Mouse (Mus musculus) telencephalon, adult 2 months (tissue): ENCODE data around the gene Dnah5.
A peak's percentile ranks its signal among the peaks of the same experiment; 100 is the strongest.
"Not testable (repeated sequence)": the region's sequence is repeated elsewhere in the genome, so short reads cannot be mapped to it uniquely, and the experiment has no call there.

ENCODE experiments used
- DNase-seq: peaks from one replicate; pipeline ENCODE4 v3.0.0-alpha.2; 2011; ENCODE audit warnings: low read depth, low spot score

Dnah5 gene

DNA sequence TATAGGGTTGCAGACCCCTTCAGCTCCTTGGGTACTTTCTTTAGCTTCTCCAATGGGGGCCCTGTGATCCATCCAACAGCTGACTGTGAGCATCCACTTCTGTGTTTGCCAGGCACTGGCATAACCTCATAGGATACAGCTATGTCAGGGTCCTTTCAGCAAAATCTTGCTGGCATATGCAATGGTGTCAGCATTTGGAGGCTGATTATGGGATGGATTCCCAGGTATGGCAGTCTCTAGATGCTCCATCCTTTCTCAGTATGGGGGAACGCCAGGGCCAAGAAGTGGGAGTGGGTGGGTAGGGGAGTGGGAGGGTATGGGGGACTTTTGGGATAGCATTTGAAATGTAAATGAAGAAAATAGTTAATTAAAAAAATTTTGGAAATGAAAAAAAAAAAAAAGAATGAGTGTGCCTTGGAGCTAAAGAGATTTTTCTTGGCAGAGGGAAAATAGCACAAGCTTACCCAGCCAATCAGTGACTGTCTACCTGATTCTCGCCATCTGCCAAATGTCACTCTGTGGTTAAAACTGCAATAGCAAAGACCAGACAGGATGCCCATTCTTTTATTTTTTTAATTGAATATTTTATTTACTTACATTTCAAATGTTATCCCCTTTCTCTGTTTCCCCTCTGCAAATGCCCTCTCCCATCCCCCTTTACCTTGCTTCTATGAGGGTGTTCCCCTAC, 257.7 kb downstream of the Dnah5 start:
- not testable (repeated sequence) for DNase-seq

DNA sequence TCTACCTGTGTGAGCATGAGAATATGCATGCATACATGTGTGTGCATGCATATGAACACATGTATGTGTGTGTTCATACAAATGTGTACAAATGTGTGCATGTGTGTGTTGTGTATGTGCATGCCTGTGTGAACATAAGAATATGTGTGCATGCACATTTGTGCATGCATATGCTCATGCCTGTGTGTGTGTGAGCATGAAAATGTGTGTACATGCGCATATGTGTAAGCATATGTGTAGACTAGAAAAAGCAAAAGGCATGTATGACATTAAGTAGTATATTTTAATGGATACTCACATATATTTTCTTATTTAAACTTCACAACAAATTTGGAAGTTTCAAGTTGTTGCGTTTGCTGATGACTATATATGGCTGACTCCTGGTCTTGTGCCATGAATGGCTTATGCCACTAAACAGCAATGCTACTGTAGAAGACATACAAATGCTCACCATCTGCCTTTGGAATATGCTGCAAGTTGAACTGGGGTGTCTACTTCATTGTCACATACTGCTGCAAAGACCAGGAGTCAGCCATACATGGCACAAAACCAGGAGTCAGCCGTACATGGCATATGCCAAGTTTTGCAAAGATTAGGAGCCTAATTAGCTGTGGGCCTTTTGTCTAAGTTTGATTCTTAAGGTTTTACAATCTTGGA, 263.2 kb downstream of the Dnah5 start:
- DNase-seq = peak; percentile 17

DNA sequence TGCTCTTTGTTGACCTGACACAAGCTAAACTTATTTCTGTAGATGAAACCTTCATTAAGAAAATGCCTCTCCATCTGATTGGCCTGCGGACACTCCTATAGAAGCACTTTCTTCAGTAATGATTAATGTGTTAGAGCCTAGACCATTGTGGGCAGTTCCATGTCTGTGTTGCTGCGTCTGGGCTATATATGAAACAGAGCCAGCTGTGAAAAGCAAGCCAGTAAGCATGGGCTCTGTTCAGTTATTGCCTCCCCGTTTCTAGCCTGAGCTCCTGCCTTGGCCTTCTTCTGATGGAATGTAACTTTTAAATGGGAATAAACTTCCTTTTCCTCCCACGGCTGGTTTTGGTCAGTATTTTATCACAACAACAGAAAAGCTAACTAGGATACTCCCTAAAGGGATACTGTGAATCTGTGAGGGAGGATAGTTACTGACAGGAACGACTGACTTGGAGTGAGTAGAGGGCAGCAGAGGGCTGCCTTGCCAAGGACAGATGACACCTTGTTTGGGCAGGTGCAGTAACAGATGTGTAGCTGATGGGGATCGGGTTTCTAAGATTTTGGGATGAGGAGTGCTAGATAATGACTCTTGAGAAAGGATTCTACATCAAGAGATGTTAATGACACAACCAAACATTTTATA, 270.3 kb downstream of the Dnah5 start:
- DNase-seq = no peak

DNA sequence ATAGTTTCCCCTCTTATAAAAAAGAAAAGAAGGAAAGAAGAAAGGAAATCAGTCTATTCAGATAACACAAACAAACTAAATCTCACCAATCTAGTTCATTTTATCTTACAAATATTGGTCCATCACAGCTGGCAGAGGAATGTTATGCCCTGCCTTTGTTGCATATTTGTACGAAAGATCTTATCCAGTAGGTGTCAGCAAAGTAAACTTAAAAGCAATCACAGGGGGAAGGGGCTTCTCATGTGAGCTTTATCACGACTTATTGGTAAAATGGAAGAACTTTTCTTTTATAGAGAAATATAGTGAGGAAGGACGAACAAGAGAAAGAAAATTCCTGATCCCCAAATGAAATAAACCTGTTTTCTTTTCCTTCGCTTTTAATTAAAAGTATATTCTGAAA, 299.3 kb downstream of the Dnah5 start:
- DNase-seq = no peak

DNA sequence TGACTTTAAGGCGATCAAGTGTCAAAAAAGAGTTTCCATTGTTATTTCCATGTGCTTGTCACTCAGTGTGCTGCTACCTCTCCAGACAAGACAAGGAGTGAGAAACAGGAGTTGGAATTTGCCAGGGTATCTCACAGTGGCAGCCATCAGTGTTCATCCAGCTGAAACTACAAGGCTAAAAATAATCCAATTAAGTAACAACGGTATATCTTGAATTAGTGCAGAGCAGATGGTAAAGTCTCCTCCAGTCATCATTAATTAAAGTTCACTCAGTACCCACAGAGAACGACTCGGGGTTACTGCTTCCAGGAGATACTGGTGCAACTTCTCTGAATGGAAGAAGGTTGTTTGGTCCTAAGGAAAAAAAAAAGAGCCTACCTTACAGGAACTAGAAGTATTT, 311.6 kb downstream of the Dnah5 start:
- no peak for DNase-seq
